Mouse (Mus musculus): Measurements from ENCODE around the gene Sez6l.

DNA sequence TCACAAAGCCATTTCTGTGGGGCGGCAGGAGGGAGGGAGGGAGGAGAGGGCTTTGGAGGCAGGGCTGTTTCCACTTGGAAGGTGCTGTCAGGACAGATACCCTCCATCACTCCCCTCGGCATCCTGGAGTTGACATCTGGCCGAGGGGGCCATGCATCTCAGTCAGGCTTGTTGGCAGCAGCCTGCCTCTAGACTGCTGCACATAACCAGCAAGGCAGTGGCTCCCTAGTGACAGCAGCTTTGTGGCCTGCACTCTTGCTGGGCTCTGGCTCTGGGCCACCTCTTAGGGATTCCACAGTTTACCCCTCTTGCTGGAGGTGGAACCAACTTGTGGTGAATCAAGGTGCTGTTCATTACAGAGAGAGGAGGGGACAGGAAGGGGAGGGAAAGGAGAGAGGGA is 26.6 kb upstream of the Sez6l start:
- TF ChIP-seq CTCF (conservative IDR thresholded peaks at IDR 0.05; ENCODE audit: low read length) (no peak), NANOG (IDR thresholded peaks at IDR 0.05; ENCODE audit: borderline replicate concordance, low read length) (no peak)
